Mouse (Mus musculus): ENCODE results near the gene Gapt. TPM values are rescaled to one million over a fixed set of nuclear protein-coding genes. Genes with fewer than 3 reads are reported as not detected.
A peak's percentile ranks its signal among the peaks of the same experiment; 100 is the strongest.
"Not testable (repeated sequence)": the region's sequence is repeated elsewhere in the genome, so short reads cannot be mapped to it uniquely, and the experiment has no call there.

The Gapt gene
- not detected in 2 replicates for total RNA-seq (2014; rRNA removed)
- polyA plus RNA-seq (2015; fragmentation: Nextera tagmentation; extraction: Ambion mirVana), result not detected in 2 replicates

DNA sequence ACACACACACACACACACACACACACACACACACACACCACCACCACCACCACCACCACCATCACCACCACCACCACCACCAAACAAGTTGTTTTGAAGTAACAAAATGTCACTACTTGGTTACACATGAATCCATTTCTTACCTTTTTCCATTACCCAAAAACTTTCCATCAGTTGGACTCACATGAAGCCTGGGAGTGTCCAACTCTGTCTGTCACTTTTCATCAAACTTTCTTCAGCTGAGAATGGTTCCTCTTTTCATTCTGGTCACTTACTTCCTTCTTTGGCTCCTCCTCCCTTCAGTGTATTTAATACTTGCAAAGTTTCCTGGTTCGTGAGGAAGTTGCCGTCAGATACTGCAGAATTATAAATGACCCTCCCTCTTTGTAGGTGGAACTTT is at the start of gene Gapt:
Gene Gapt (minus strand): TSS at position 259 of the 400 bp plus-strand sequence.
- Histone ChIP-seq H3K27me3 (ENCODE audit: insufficient read depth, low read length) (no peaks in the 10 kb centered on the region), H3K4me2 (ENCODE audit: low read depth, low read length, poor library complexity, severe bottlenecking) (no peak within 1 kb of the TSS), H3K9me3 (ENCODE audit: low read length) (no peaks in the 10 kb centered on the region), H3K27ac (ENCODE audit: low read depth, low read length) (no peak within 1 kb of the TSS), H3K36me3 (ENCODE audit: insufficient read depth, low read length) (no peaks in the 10 kb centered on the region), H3K4me3 (ENCODE audit: low read depth, low read length) (no peak within 1 kb of the TSS), H3K9ac (replicated peaks; ENCODE audit: low read length, poor library complexity, severe bottlenecking) (no peak within 1 kb of the TSS), H3K4me1 (ENCODE audit: insufficient read depth, low read length) (no peaks in the 10 kb centered on the region)
- 95% methylated on average over 2 of the region's 2 CpGs for WGBS
- DNase-seq (ENCODE audit: low spot score), result no peak
- TF ChIP-seq CTCF (IDR thresholded peaks at IDR 0.05), result no peak
- no peak for ATAC-seq (ENCODE audit: low FRiP score)

DNA sequence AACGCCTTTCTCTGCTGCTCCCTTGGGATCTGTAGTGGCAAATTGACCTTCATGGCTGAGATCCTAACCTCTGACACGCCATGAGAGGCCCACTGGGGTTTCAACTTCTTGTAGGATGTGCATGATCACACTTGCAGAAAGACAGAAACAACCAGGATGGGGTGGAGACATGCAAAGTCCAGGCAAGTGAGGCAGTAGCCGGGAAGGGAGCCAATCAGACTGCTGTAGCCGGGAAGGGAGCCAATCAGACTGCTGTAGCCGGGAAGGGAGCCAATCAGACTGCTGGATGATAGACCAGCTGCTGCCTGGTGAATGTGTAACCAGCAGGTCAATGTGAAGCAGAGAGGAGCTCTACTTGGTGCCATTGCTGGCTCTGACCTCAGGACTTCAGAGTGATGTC is 49.2 kb upstream of the Gapt start:
- H3K4me3 ChIP-seq (ENCODE audit: low read depth, low read length), result no peak overlapping the region
- no peak overlapping the region for H3K4me2 ChIP-seq (ENCODE audit: low read depth, low read length, poor library complexity, severe bottlenecking)
- H3K36me3 ChIP-seq (ENCODE audit: insufficient read depth, low read length), result no peaks in the 10 kb centered on the region
- WGBS, result 75% methylated on average over 5 of the region's 5 CpGs
- TF ChIP-seq CTCF (IDR thresholded peaks at IDR 0.05), result no peak
- H3K27ac ChIP-seq (ENCODE audit: low read depth, low read length), result no peak overlapping the region
- no peaks in the 10 kb centered on the region for H3K9me3 ChIP-seq (ENCODE audit: low read length)
- H3K4me1 ChIP-seq (ENCODE audit: insufficient read depth, low read length), result no peaks in the 10 kb centered on the region
- DNase-seq (ENCODE audit: low spot score) (peak; percentile 15), ATAC-seq (ENCODE audit: low FRiP score) (no peak)
- no peaks in the 10 kb centered on the region for H3K27me3 ChIP-seq (ENCODE audit: insufficient read depth, low read length)
- H3K9ac ChIP-seq (replicated peaks; ENCODE audit: low read length, poor library complexity, severe bottlenecking), result no peak overlapping the region

DNA sequence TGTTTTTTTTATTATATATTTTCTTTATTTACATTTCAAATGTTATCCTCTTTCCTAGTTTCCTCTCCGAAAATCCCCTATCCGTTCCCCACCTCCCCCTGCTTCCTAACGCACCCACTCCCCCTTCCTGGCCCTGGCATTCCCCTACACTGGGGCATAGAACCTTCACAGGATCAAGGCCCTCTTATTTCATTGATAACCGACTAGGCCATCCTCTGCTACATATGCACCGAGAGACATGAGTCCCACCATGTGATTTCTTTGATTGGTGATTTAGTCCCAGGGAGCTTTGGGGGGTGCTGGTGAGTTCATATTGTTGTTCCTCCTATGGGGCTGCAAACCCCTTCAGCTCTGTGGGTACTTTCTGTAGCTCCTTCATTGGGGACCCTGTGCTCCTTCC is 47.7 kb upstream of the Gapt start:
- not testable (repeated sequence) for DNase-seq (ENCODE audit: low spot score); ATAC-seq (ENCODE audit: low FRiP score); H3K4me1 ChIP-seq (ENCODE audit: insufficient read depth, low read length); H3K9me3 ChIP-seq (ENCODE audit: low read length); H3K36me3 ChIP-seq (ENCODE audit: insufficient read depth, low read length); H3K4me2 ChIP-seq (ENCODE audit: low read depth, low read length, poor library complexity, severe bottlenecking); H3K27ac ChIP-seq (ENCODE audit: low read depth, low read length); H3K27me3 ChIP-seq (ENCODE audit: insufficient read depth, low read length); H3K9ac ChIP-seq (replicated peaks; ENCODE audit: low read length, poor library complexity, severe bottlenecking); H3K4me3 ChIP-seq (ENCODE audit: low read depth, low read length)
- WGBS, result 91% methylated on average over 5 of the region's 5 CpGs

DNA sequence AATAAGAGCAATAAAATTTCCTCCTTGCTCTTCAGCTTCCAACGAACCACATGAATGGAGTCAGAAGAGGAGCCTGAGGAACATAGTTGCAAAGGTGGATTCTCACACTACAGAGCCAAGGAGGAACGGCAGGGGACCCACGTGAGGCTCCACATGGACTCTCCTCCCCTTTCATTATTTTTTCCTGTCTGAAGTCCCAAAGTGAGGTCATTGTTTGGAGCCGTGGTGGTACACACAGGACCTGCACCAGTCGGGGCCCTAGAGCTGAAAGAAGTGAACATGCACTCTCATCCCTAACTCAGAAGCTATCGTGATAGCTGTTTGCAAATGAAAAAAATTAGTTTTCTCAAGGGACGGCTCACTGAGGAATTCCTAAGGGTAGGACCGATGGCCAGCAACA is 47.1 kb upstream of the Gapt start:
- Histone ChIP-seq H3K9me3 (ENCODE audit: low read length) (no peaks in the 10 kb centered on the region), H3K4me2 (ENCODE audit: low read depth, low read length, poor library complexity, severe bottlenecking) (no peak overlapping the region), H3K4me1 (ENCODE audit: insufficient read depth, low read length) (no peaks in the 10 kb centered on the region), H3K36me3 (ENCODE audit: insufficient read depth, low read length) (peaks cover 15% of the 10 kb centered on the region), H3K27ac (ENCODE audit: low read depth, low read length) (no peak overlapping the region), H3K27me3 (ENCODE audit: insufficient read depth, low read length) (no peaks in the 10 kb centered on the region), H3K4me3 (ENCODE audit: low read depth, low read length) (no peak overlapping the region), H3K9ac (replicated peaks; ENCODE audit: low read length, poor library complexity, severe bottlenecking) (no peak overlapping the region)
- no peak for TF ChIP-seq CTCF (IDR thresholded peaks at IDR 0.05)
- 82% methylated on average over 8 of the region's 8 CpGs for WGBS
- DNase-seq (ENCODE audit: low spot score), result no peak
- ATAC-seq (ENCODE audit: low FRiP score), result no peak

DNA sequence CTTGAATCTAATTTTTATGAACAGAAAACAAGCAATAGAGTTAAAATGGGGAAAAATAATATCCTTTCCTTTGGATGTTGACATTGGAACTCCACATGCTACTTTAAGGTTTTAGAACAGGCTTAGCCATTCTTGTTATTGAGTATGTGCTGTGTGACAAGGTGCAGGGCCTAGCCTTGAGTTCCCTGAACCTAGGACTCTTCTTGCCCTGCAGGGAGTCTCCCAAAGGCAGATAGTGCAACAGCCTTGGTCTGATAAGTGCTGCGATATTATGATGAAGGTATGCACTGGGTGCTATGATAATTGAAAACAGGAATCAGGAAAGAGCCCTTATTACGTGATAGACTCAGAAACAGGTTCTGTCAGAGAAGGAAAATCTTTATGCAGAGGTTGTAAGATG is 44.9 kb upstream of the Gapt start:
- no peak overlapping the region for H3K27ac ChIP-seq (ENCODE audit: low read depth, low read length)
- ATAC-seq (ENCODE audit: low FRiP score) (no peak), DNase-seq (ENCODE audit: low spot score) (no peak)
- no peak overlapping the region for H3K4me3 ChIP-seq (ENCODE audit: low read depth, low read length)
- TF ChIP-seq CTCF (IDR thresholded peaks at IDR 0.05), result no peak
- H3K27me3 ChIP-seq (ENCODE audit: insufficient read depth, low read length), result no peaks in the 10 kb centered on the region
- H3K36me3 ChIP-seq (ENCODE audit: insufficient read depth, low read length), result peaks cover 26% of the 10 kb centered on the region
- 98% methylated on average over 2 of the region's 2 CpGs for WGBS
- no peak overlapping the region for H3K9ac ChIP-seq (replicated peaks; ENCODE audit: low read length, poor library complexity, severe bottlenecking)
- no peak overlapping the region for H3K4me2 ChIP-seq (ENCODE audit: low read depth, low read length, poor library complexity, severe bottlenecking)
- H3K9me3 ChIP-seq (ENCODE audit: low read length), result no peaks in the 10 kb centered on the region
- 0 out of 2 replicates have a peak, but pooled peaks cover 3% of the 10 kb centered on the region for H3K4me1 ChIP-seq (ENCODE audit: insufficient read depth, low read length)

DNA sequence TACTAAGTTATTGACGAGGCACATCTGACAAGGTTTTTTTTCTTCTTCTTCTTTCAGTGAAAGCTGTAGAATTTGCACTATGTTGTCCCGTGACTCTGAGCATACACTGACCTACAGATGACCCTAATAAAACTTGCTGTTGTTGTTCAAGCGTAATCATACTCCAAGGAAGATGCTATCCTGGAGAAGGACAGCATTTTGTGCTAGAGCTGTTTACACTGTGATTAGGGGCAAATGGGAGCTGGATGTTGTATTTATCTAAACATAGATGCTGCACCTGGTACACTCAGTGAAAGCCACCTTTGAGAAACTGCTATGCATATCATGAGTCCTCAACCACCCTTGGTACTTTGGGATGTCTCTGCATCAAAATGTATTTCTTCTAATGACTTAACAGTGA is 44.4 kb upstream of the Gapt start:
- Histone ChIP-seq H3K36me3 (ENCODE audit: insufficient read depth, low read length) (peaks cover 26% of the 10 kb centered on the region), H3K9me3 (ENCODE audit: low read length) (no peaks in the 10 kb centered on the region), H3K27me3 (ENCODE audit: insufficient read depth, low read length) (no peaks in the 10 kb centered on the region), H3K4me3 (ENCODE audit: low read depth, low read length) (no peak overlapping the region), H3K4me2 (ENCODE audit: low read depth, low read length, poor library complexity, severe bottlenecking) (no peak overlapping the region), H3K4me1 (ENCODE audit: insufficient read depth, low read length) (0 out of 2 replicates have a peak, but pooled peaks cover 3% of the 10 kb centered on the region), H3K27ac (ENCODE audit: low read depth, low read length) (no peak overlapping the region), H3K9ac (replicated peaks; ENCODE audit: low read length, poor library complexity, severe bottlenecking) (no peak overlapping the region)
- no peak for DNase-seq (ENCODE audit: low spot score)
- 89% methylated on average over 3 of the region's 3 CpGs for WGBS
- ATAC-seq (ENCODE audit: low FRiP score), result no peak
- TF ChIP-seq CTCF (IDR thresholded peaks at IDR 0.05), result no peak
